Comparison of ENCODE assay signal across 15 mouse cellular contexts in genomic region chr16:49995822-49996221, GRCm38 (mm10).
"Had no signal": no experiment of that assay in that cellular context is flagged by ENCODE, and none has a peak within 500 bp of the region (broad histone marks: within the 10 kb centered on the region; RNA-seq: fewer than 3 reads in every experiment).

No protein-coding gene starts in this region.

- H3K27ac ChIP-seq: left cerebral cortex, adult 2 months; liver, embryonic 13.5 days; stomach, embryonic 15.5 days had no signal

- H3K27me3 ChIP-seq: liver, embryonic 13.5 days; stomach, embryonic 15.5 days had no signal

- DNase-seq: kidney, adult 2 months; kidney, postnatal 10 days; layer of hippocampus, postnatal 36 days; liver, embryonic 13.5 days; lung, embryonic 14.5 days; midbrain, embryonic 14.5 days; right cerebral cortex, adult 18-20 months; right cerebral cortex, postnatal 14 days; right cerebral cortex, postnatal 4 days; spleen, adult 18-20 months; thymus, postnatal 25 days had no signal

- H3K9me3 ChIP-seq: liver, embryonic 13.5 days; stomach, embryonic 15.5 days had no signal

- H3K4me3 ChIP-seq: left cerebral cortex, adult 2 months; liver, embryonic 13.5 days; stomach, embryonic 15.5 days had no signal

- H3K4me1 ChIP-seq: stomach, embryonic 15.5 days had no signal

- H3K4me2 ChIP-seq: liver, embryonic 13.5 days; lung, embryonic 14.5 days; midbrain, embryonic 11.5 days; stomach, embryonic 15.5 days had no signal

- H3K9ac ChIP-seq: liver, embryonic 13.5 days; lung, embryonic 14.5 days; stomach, embryonic 15.5 days had no signal

- ATAC-seq: intestine, postnatal 0 days had no signal

- H3K36me3 ChIP-seq: liver, embryonic 13.5 days; stomach, embryonic 15.5 days had no signal
